Mouse (Mus musculus) cortical plate, adult 2 months (tissue): Measurements from ENCODE around the gene Trim2. TPM values are rescaled to one million over a fixed set of nuclear protein-coding genes. Genes with fewer than 3 reads are reported as not detected.
A peak's percentile ranks its signal among the peaks of the same experiment; 100 is the strongest.

Experiments used
- H3K27ac ChIP-seq: fragments of 200-500 bp; 2 replicates; pipeline ENCODE4 v1.5.1; 2012; ENCODE audit warnings: low read length, control low read depth, inconsistent platforms; ENCODE audit not compliant: insufficient read depth
- H3K4me1 ChIP-seq: fragments of 200-500 bp; 2 replicates; pipeline ENCODE4 v1.6.1; 2011; ENCODE audit warnings: low read length; ENCODE audit not compliant: control insufficient read depth, insufficient read depth
- H3K4me3 ChIP-seq: fragments of 200-500 bp; 2 replicates; pipeline ENCODE4 v1.5.1; 2011; ENCODE audit warnings: mild to moderate bottlenecking, low read length, control low read depth; ENCODE audit not compliant: insufficient read depth
- CTCF ChIP-seq: fragments of 200-500 bp; IDR thresholded peaks from 2 replicates; pipeline ENCODE4 v1.5.1; 2011; ENCODE audit warnings: mild to moderate bottlenecking, control low read depth, low read length; ENCODE audit not compliant: insufficient read depth; ENCODE audit errors: extremely low read depth
- POLR2A ChIP-seq: fragments of 200-500 bp; IDR thresholded peaks from 2 replicates; pipeline ENCODE4 v1.6.1; 2011; ENCODE audit warnings: mild to moderate bottlenecking, low read length, control low read depth; ENCODE audit not compliant: insufficient read depth; ENCODE audit errors: extremely low read depth
- polyA plus RNA-seq: library from polyadenylated mRNA; depleted of rRNA; stranded (reverse); fragments of >200 nt; gene quantifications from 2 replicates; pipeline ENCODE4 v1.2.3, GENCODE M21; 2012; rRNA removed

The Trim2 gene
- polyA plus RNA-seq, 1 experiment, result 87.4 TPM

GRCm38 (mm10) chr3:84126721-84127120, 180.0 kb downstream of the Trim2 start:
- no peak overlapping the region for H3K4me3 ChIP-seq
- H3K27ac ChIP-seq, result no peak overlapping the region
- H3K4me1 ChIP-seq, result no peaks in the 10 kb centered on the region
- no peak for TF ChIP-seq CTCF
- TF ChIP-seq POLR2A, result no peak

GRCm38 (mm10) chr3:84125704-84126289, 180.9 kb downstream of the Trim2 start:
- TF ChIP-seq POLR2A (no peak), CTCF (no peak)
- H3K4me3 ChIP-seq, result no peak overlapping the region
- no peaks in the 10 kb centered on the region for H3K4me1 ChIP-seq
- H3K27ac ChIP-seq, result no peak overlapping the region

GRCm38 (mm10) chr3:84123461-84123860, 183.2 kb downstream of the Trim2 start:
- Histone ChIP-seq H3K4me3 (no peak overlapping the region), H3K27ac (no peak overlapping the region)
- no peak for TF ChIP-seq POLR2A
- TF ChIP-seq CTCF, result peak; percentile 61

GRCm38 (mm10) chr3:84118718-84119117, 188.0 kb downstream of the Trim2 start:
- no peak for TF ChIP-seq POLR2A
- TF ChIP-seq CTCF, result no peak
- Histone ChIP-seq H3K4me1 (no peaks in the 10 kb centered on the region), H3K4me3 (no peak overlapping the region), H3K27ac (no peak overlapping the region)

More at GRCm38 (mm10) chr3:84123461-84123860, 183.2 kb downstream of the Trim2 start:
- H3K4me1 ChIP-seq, result no peaks in the 10 kb centered on the region

GRCm38 (mm10) chr3:84118178-84118577, 188.5 kb downstream of the Trim2 start:
- TF ChIP-seq CTCF, result no peak
- H3K4me1 ChIP-seq, result no peaks in the 10 kb centered on the region
- H3K27ac ChIP-seq, result no peak overlapping the region
- no peak overlapping the region for H3K4me3 ChIP-seq

Other genes with a start within 250 kb of the Trim2 start
- 0.79 and 0.94 TPM in 2 replicates for gene Mnd1, start 151.1 kb downstream of the Trim2 start, polyA plus RNA-seq
- not detected in 2 replicates for gene Gm6525, start 132.8 kb downstream of the Trim2 start, polyA plus RNA-seq
- 1.6 and 1.9 TPM in 2 replicates for gene Fhdc1, start 173.6 kb upstream of the Trim2 start, polyA plus RNA-seq